Mouse (Mus musculus) heart, embryonic 11.5 days (tissue): ENCODE data around the gene Catsper1. TPM values are rescaled to one million over a fixed set of nuclear protein-coding genes. Genes with fewer than 3 reads are reported as not detected.

ENCODE experiments used
- ATAC-seq: fragments of 200-750 bp; cut with Nextera tagmentation; replicated peaks from 2 replicates; pipeline ENCODE4 v1.8.0; 2017; ENCODE audit warnings: moderate library complexity; ENCODE audit not compliant: insufficient number of reproducible peaks, low FRiP score, low TSS enrichment
- H3K27ac ChIP-seq: fragments of 300-500 bp; sonication (generic); 2 replicates; pipeline ENCODE4 v1.5.1; 2014; ENCODE audit warnings: mild to moderate bottlenecking, low read depth, low read length
- H3K27me3 ChIP-seq: fragments of 300-500 bp; sonication (generic); 2 replicates; pipeline ENCODE4 v1.6.1; 2014; ENCODE audit warnings: mild to moderate bottlenecking, low read length, mixed read lengths; ENCODE audit not compliant: control insufficient read depth, insufficient read depth
- H3K36me3 ChIP-seq: fragments of 300-500 bp; sonication (generic); 2 replicates; pipeline ENCODE4 v1.6.1; 2014; ENCODE audit warnings: mild to moderate bottlenecking, low read length, moderate library complexity, mixed read lengths; ENCODE audit not compliant: control insufficient read depth, insufficient read depth
- H3K4me1 ChIP-seq: fragments of 300-500 bp; sonication (generic); 2 replicates; pipeline ENCODE4 v1.6.1; 2014; ENCODE audit warnings: low read length; ENCODE audit not compliant: control insufficient read depth, insufficient read depth
- H3K4me2 ChIP-seq: fragments of 300-500 bp; sonication (generic); 2 replicates; pipeline ENCODE4 v1.6.1; 2014; ENCODE audit warnings: mild to moderate bottlenecking, moderate library complexity
- H3K4me3 ChIP-seq: fragments of 300-500 bp; sonication (generic); 2 replicates; pipeline ENCODE4 v1.5.1; 2014; ENCODE audit warnings: low read depth, low read length
- H3K9ac ChIP-seq: fragments of 300-500 bp; sonication (generic); 2 replicates; pipeline ENCODE4 v1.6.1; 2014; ENCODE audit warnings: mild to moderate bottlenecking, low read depth, low read length, moderate library complexity
- H3K9me3 ChIP-seq: fragments of 300-500 bp; sonication (generic); replicated peaks from 2 replicates; pipeline ENCODE4 v1.6.1; 2016; ENCODE audit warnings: low read length; ENCODE audit not compliant: control insufficient read depth
- WGBS: fragments of 180-500 bp; shearing (Covaris S2); extraction: QIAGEN DNeasy Blood & Tissue Kit; methylation state at CpG from one replicate; pipeline ENCODE4 v1.1.7; 2014; ENCODE audit not compliant: insufficient replicate concordance; 5-methylcytosine and 5-hydroxymethylcytosine counted together
- polyA plus RNA-seq: library from polyadenylated mRNA; unstranded; fragments of >200 nt; fragmentation: Nextera tagmentation; extraction: Ambion mirVana; gene quantifications from 2 replicates; pipeline ENCODE4 v1.2.1, GENCODE M21; 2014

Gene Catsper1
- not detected in 2 replicates for polyA plus RNA-seq

DNA sequence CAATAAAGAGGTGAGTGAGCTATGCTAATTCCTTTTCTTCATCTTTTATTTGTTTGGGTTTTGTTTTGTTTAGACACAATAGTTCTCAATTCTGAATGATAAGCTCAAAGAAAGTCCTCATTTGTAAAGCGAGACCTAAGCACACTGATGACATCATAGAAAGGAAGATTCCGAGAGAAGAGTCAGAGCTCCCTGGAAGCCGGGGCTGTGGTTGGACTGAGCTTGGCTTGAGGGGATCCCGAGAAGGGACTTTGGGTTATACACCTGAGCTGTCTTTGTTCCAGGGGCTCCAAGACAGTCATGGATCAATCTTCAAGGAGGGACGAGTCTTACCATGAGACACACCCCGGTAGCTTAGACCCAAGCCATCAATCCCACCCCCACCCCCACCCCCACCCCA lies at the start of gene Catsper1:
Gene Catsper1, plus strand, starts transcription at position 301 of the 400 bp plus-strand sequence.
- H3K9me3 ChIP-seq: no peaks in the 10 kb centered on the region
- WGBS: 86% methylated on average over 6 of the region's 6 CpGs
- H3K27ac ChIP-seq: no peak within 1 kb of the TSS
- ATAC-seq: no peak
- H3K4me1 ChIP-seq: no peaks in the 10 kb centered on the region
- no peak within 1 kb of the TSS for H3K4me2 ChIP-seq
- H3K4me3 ChIP-seq: no peak within 1 kb of the TSS
- no peaks in the 10 kb centered on the region for H3K36me3 ChIP-seq
- no peaks in the 10 kb centered on the region for H3K27me3 ChIP-seq
- H3K9ac ChIP-seq: no peak within 1 kb of the TSS

DNA sequence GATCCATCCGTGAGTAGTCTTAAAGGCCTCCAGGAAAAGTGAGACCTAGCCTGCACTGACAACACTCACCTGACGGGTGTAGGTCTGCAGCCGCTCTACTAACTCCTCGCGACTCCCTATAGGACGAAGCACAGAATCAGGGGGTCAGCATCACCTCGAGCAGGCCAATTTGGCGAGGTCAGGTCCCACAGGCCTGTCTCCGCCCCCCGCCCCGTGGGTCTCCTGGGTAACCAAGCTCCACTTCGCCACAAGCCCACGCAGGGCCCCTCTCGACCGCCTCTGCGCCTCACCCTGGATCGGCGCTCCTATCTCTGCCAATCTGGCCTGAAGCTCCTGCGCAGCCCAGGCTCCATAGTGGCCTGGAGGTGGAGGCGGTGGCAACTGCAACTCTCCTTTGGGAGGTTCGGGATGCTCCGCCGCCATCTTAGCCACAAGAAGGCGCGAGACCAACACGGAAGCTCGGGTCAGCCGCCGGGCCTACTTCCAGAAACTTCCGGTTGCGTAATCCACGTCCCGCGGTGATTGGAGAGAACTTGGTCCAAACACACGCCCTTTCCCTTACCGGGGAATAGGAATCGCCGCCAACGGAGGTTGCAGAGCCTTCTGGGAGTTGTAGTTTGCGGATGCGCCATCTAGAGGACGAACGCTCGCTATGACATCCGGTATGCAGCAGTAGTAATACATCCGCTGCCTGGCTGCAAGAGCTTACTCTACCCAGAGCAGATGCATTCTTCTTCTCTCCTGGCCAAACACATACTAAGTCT lies 40.4 kb upstream of the Catsper1 start, which contains the start of gene Sf3b2:
Gene Sf3b2, minus strand, starts transcription at position 484 of the 764 bp plus-strand sequence.
- Histone ChIP-seq H3K4me2 (peak within 1 kb of the TSS; percentile 76), H3K27me3 (0 out of 2 replicates have a peak, but pooled peaks cover 3% of the 10 kb centered on the region), H3K36me3 (peaks cover 22% of the 10 kb centered on the region), H3K27ac (peak within 1 kb of the TSS; percentile 77), H3K9me3 (no peaks in the 10 kb centered on the region), H3K4me3 (peak within 1 kb of the TSS; percentile 95), H3K4me1 (peaks cover 22% of the 10 kb centered on the region), H3K9ac (peak within 1 kb of the TSS; percentile 91)
- under 1% methylated on average over 46 of the region's 46 CpGs for WGBS
- peak; percentile 89 for ATAC-seq

DNA sequence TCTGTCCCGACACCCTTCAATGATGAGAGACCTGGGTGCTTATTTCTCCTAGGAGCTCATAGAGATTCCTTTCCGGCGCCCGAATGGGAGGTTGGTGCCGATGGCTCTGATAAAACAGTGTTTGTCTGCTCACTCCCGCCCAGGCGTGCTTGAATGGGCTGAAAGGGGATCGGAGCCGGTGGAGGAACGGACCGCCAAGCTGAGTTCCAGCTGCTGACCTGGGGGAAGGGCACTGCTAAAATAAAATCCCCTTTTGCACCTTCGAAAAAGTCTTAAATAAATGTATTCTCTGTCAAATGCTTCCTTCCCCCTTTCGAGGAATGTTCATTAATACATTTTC lies 39.8 kb upstream of the Catsper1 start:
- H3K9me3 ChIP-seq: no peaks in the 10 kb centered on the region
- H3K27ac ChIP-seq: peak overlapping the region; percentile 77
- peak overlapping the region; percentile 85 for H3K9ac ChIP-seq
- 4% methylated on average over 13 of the region's 13 CpGs for WGBS
- H3K4me1 ChIP-seq: peaks cover 22% of the 10 kb centered on the region
- 0 out of 2 replicates have a peak, but pooled peaks cover 3% of the 10 kb centered on the region for H3K27me3 ChIP-seq
- peak; percentile 54 for ATAC-seq
- H3K4me3 ChIP-seq: peak overlapping the region; percentile 95
- peaks cover 17% of the 10 kb centered on the region for H3K36me3 ChIP-seq
- H3K4me2 ChIP-seq: peak overlapping the region; percentile 76

DNA sequence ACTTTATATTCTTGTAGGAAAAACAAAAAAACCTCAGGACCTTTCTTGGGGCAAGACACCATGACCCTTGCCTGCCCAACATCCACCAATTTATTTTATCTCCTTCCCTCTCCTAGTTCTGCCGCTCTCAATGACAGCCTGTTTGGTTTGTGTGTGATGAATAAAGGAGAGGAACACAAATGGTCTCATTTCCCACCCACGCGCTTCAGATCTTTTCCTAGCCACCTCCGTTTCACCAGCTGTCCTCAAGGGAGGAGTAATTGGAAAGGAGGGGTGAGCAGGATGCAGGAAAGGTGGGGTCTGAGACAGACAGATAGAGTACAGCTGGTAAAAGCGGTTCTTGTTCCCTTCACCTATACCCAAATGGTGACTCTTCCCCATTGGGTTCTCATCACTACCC lies 38.9 kb upstream of the Catsper1 start:
- ATAC-seq: no peak
- H3K27ac ChIP-seq: no peak overlapping the region
- H3K27me3 ChIP-seq: 0 out of 2 replicates have a peak, but pooled peaks cover 3% of the 10 kb centered on the region
- H3K36me3 ChIP-seq: peaks cover 12% of the 10 kb centered on the region
- no peak overlapping the region for H3K9ac ChIP-seq
- peaks cover 22% of the 10 kb centered on the region for H3K4me1 ChIP-seq
- peak overlapping the region; percentile 76; the same call in 1 of the 2 replicates for H3K4me2 ChIP-seq
- H3K9me3 ChIP-seq: no peaks in the 10 kb centered on the region
- H3K4me3 ChIP-seq: no peak overlapping the region
- WGBS: 62% methylated on average over 5 of the region's 5 CpGs

DNA sequence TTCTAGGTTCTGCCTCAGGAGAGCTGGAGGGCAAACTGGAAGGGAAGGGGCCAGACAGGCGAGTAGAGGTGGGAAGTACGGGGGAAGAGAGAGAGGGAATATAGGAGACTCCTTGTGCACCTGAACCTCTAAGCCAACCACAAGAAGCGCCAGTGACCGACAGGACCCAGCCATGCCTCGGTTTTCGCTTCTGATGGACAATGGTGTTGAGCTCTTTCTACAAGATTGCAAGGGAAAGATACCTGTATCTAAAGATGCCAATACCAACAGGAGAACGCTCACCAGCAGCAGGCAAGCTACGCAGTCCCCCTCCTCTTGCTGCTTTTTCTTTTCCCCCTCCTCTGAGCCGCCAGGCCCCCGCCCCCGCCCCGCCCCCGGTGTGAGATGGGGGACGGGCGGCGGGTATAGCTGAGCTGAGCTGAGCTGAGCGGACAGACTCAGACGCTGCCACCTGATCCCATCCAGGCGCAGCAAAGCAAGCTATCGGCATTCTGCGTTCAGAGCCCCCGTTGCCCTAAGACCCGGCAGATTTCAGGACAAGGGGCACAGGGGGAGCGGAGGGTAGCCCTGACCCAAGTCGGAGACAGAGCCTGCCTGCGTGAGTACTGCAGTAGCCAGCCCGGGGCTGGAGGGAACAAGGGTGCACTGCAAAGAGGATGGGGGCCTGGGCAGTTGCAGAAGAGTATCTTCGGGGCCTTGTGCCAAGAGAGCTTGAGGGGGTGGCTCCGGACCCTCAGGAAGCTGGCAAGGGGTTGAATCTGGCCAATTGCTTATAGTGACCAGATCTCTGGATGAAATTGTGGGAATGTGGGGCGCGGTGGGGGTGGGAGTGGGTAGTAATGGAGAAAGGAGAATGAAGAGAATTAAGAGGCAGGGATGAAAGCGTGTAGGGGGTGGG lies 37.4 kb upstream of the Catsper1 start, which contains the start of gene Gal3st3:
Gene Gal3st3, plus strand, starts transcription at position 429 of the 898 bp plus-strand sequence.
- Histone ChIP-seq H3K36me3 (peaks cover under 1% of the 10 kb centered on the region), H3K9me3 (no peaks in the 10 kb centered on the region), H3K4me2 (peak within 1 kb of the TSS; percentile 61), H3K27ac (no peak within 1 kb of the TSS), H3K27me3 (0 out of 2 replicates have a peak, but pooled peaks cover 3% of the 10 kb centered on the region), H3K4me3 (peak within 1 kb of the TSS; percentile 42), H3K4me1 (peaks cover 22% of the 10 kb centered on the region), H3K9ac (peak within 1 kb of the TSS; percentile 56)
- 7% methylated on average over 32 of the region's 32 CpGs for WGBS
- ATAC-seq: no peak

DNA sequence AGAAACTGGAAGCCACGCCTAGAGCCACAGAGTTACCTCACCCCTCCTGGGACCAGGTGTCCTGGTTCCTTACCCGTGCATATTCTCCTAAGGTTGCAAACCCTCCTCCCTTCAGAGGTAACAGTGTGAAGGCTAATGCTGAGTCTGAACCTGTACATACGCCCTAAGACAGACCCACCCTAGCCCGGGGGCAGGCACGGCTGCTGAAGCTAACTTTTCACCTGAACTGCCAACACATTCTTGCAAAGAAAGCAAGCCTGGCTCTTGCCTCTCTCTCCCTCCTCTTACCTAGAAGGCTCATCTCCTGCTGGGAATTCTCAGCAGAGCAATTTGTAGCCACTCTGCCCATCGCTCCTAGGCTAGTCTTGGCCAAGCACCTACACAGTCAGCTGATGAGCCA lies 35.0 kb upstream of the Catsper1 start:
- H3K4me1 ChIP-seq: peaks cover 14% of the 10 kb centered on the region
- no peak overlapping the region for H3K27ac ChIP-seq
- H3K36me3 ChIP-seq: no peaks in the 10 kb centered on the region
- H3K4me2 ChIP-seq: no peak overlapping the region
- 83% methylated on average over 6 of the region's 6 CpGs for WGBS
- 0 out of 2 replicates have a peak, but pooled peaks cover 3% of the 10 kb centered on the region for H3K27me3 ChIP-seq
- no peak overlapping the region for H3K9ac ChIP-seq
- no peak for ATAC-seq
- H3K4me3 ChIP-seq: no peak overlapping the region
- no peaks in the 10 kb centered on the region for H3K9me3 ChIP-seq

DNA sequence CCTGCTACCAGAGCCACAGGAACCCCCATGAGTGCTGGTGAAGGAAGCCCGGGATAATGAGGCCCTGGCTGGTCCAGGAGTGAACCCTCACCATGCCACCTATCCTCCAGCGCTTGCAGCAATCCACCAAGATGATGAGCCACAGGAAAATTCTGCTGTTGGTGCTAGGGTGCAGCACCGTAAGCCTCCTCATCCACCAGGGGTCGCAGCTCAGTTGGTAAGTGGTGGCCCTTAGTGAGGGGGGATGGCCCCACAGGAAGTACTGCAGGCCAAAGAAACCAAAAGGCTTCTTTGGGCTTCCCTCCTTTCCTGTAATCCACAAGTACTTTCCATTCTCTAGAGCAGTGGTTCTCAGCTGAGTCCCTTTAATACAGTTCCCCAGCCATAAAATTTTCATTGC lies 33.1 kb upstream of the Catsper1 start:
- ATAC-seq: no peak
- H3K27ac ChIP-seq: no peak overlapping the region
- no peak overlapping the region for H3K9ac ChIP-seq
- H3K36me3 ChIP-seq: no peaks in the 10 kb centered on the region; the same call in 1 of the 2 replicates
- no peak overlapping the region for H3K4me2 ChIP-seq
- H3K27me3 ChIP-seq: peaks cover 12% of the 10 kb centered on the region
- WGBS: 13% methylated on average over 4 of the region's 4 CpGs
- no peak overlapping the region for H3K4me3 ChIP-seq
- peaks cover 9% of the 10 kb centered on the region; the same call in 1 of the 2 replicates for H3K4me1 ChIP-seq
- no peaks in the 10 kb centered on the region for H3K9me3 ChIP-seq

DNA sequence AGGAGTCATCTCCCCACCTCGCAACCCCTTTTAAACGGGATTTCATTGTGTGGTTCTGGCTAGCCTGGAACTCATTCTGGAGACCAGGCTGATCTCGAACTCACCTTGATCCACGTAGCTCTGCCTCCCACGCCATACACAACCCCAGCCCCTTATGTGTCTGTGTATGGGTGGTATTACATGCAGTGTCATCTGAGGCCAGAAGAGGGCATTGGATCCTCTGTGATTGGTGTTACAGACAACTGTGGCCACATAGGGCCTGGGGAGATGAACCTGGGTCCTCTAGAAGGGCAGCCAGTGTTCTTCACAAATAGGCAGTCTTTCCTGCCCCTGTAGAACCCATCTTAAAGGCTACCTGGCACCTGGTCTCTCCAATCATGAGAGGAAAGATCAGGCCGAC lies 29.3 kb upstream of the Catsper1 start:
- Histone ChIP-seq H3K9ac (no peak overlapping the region), H3K4me1 (0 out of 2 replicates have a peak, but pooled peaks cover 3% of the 10 kb centered on the region), H3K27me3 (peaks cover 16% of the 10 kb centered on the region), H3K4me2 (no peak overlapping the region), H3K36me3 (no peaks in the 10 kb centered on the region; the same call in 1 of the 2 replicates), H3K9me3 (no peaks in the 10 kb centered on the region), H3K4me3 (no peak overlapping the region), H3K27ac (no peak overlapping the region)
- no peak for ATAC-seq
- 72% methylated on average over 6 of the region's 6 CpGs for WGBS
